Mouse (Mus musculus) spleen, adult 2 months (tissue): ENCODE measurements around the gene Lrrc74a.

Source experiments
- CTCF ChIP-seq: fragments of 200-500 bp; IDR thresholded peaks from 2 replicates; pipeline ENCODE4 v1.5.1; 2011; ENCODE audit warnings: mild to moderate bottlenecking, inconsistent platforms; ENCODE audit not compliant: insufficient read depth, insufficient read length, insufficient replicate concordance; ENCODE audit errors: extremely low read depth
- POLR2A ChIP-seq: fragments of 200-500 bp; IDR thresholded peaks from 2 replicates; pipeline ENCODE4 v1.6.1; 2011; ENCODE audit warnings: low read depth, low read length, inconsistent platforms

- TF ChIP-seq CTCF, result peak; percentile 21; the same call in 1 of the 2 replicates
- TF ChIP-seq POLR2A, result no peak
Observed at GRCm38 (mm10) chr12:86803651-86804307, 69.6 kb downstream of the Lrrc74a start.
